Mouse (Mus musculus): ENCODE results near the gene Sardh. TPM values are rescaled to one million over a fixed set of nuclear protein-coding genes. Genes with fewer than 3 reads are reported as not detected.

Gene Sardh
- polyA plus RNA-seq, 1 experiment from 2014 or later, result 40.6 TPM

DNA sequence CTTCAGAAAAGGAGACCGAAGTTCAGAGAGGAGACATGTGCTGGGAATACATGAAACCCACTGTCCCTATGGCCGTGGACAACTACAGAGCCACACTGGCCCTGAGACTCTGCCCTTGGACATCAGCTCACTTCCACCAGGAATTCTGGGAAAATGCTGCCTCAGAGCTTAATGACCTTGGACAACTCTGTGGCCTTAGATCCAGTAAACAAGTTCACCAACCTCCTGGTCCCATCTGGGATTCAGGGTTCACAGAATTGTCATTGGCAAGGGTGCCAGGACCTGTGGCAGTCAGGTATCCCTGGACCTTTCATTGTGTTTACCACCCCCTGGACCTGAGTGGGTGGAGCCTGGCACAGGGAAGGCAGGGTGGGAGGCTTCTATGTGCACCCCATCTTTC is 32.6 kb downstream of the Sardh start:
- no peak for ATAC-seq (replicated peaks; ENCODE audit: low FRiP score)
- DNase-seq (ENCODE audit: low spot score), result no peak
- no peaks in the 10 kb centered on the region for H3K9me3 ChIP-seq (ENCODE audit: control insufficient read depth, low read length)
- H3K4me1 ChIP-seq (replicated peaks; ENCODE audit: control insufficient read depth, insufficient read depth, low read length), result peaks cover 2% of the 10 kb centered on the region; the same call in 1 of the 2 replicates
- no peak overlapping the region for H3K4me3 ChIP-seq (ENCODE audit: low read depth, low read length)
- H3K27ac ChIP-seq (ENCODE audit: low read depth, low read length), result no peak overlapping the region
- H3K27me3 ChIP-seq (replicated peaks; ENCODE audit: control insufficient read depth, insufficient read depth, low read length), result no peaks in the 10 kb centered on the region
- 55% methylated on average over 2 of the region's 2 CpGs for WGBS
- no peak overlapping the region for H3K9ac ChIP-seq (ENCODE audit: low read depth, low read length)
- no peaks in the 10 kb centered on the region for H3K36me3 ChIP-seq (ENCODE audit: control insufficient read depth, insufficient read depth, low read length)
- no peak overlapping the region for H3K4me2 ChIP-seq

DNA sequence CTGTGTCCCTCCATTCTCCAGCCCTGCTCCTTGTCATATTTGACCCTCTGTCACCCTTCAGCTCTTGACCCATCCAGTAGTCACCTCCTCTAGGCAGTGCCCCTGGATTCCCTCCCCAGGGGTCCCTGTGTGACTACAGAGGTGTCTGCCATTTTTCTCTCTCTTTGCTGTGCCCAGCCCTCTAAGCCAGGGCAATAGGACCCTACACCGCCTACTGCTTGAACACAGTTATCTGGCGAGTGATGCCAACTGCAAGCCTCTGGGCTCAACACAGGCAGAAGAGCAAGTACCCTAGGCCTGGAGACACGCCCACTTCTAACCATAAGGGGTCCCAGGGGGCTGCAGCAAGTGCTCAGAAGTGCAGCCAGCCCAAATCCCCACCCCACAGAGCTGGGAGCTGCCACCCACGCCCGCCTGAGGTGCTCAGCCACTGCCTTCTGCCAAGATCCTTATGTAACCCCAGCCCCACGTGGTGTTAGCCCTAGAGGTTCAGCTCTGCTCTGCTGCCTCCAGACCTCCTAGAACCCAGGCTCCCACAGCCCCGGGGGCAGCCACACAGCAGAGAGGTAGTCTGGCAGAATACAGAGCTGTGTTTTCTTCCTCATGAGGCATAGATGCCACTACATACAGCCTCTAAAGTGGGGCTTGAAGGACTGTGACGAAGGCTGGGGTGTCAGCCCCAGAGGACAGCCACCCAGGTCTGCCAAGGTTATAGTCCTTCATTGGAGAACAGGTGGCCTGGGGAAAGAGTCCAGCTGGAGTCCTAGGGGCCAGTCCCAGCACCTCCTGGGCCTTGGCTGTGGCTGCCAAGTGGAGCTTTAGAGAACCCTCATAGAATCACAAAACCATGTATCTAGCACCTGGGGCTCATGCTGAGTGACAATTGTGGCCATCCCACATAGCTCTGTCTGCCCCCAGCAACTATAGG is 35.9 kb downstream of the Sardh start:
- ATAC-seq (replicated peaks; ENCODE audit: low FRiP score), result no peak; the same call in 1 of the 2 replicates
- no peaks in the 10 kb centered on the region for H3K27me3 ChIP-seq (replicated peaks; ENCODE audit: control insufficient read depth, insufficient read depth, low read length)
- H3K9me3 ChIP-seq (ENCODE audit: control insufficient read depth, low read length), result no peaks in the 10 kb centered on the region
- no peak overlapping the region for H3K9ac ChIP-seq (ENCODE audit: low read depth, low read length)
- no peak for DNase-seq (ENCODE audit: low spot score)
- H3K4me2 ChIP-seq, result no peak overlapping the region
- peaks cover 3% of the 10 kb centered on the region; the same call in 1 of the 2 replicates for H3K4me1 ChIP-seq (replicated peaks; ENCODE audit: control insufficient read depth, insufficient read depth, low read length)
- no peak overlapping the region for H3K27ac ChIP-seq (ENCODE audit: low read depth, low read length)
- H3K36me3 ChIP-seq (ENCODE audit: control insufficient read depth, insufficient read depth, low read length), result no peaks in the 10 kb centered on the region
- 67% methylated on average over 8 of the region's 8 CpGs for WGBS
- H3K4me3 ChIP-seq (ENCODE audit: low read depth, low read length), result no peak overlapping the region

DNA sequence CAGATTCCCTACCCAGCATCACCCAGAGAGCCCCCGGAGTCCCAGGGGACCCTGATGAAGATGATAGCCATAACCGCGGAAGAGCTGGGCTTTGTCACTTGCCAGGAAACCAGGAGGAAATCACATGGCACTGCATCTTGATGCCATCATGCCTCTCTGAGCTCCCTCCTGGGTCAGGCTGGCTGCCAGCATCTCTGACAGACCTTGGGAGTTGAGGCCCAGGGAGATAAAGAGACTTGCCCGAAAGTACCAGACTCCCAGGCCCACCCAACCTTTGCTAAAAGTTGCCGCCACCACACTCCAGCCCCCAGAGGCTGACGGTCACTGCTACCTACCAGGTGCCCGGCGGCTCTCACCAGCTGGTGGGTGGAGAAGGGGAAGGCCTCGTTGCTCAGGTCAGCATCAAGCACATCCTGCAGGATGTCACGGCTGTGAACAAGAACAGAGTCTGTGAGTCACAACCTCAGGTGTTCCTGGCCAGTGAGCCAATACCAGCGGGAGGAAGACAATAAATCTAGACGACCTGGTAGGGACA is 37.4 kb downstream of the Sardh start:
- WGBS, result 77% methylated on average over 12 of the region's 12 CpGs
- ATAC-seq (replicated peaks; ENCODE audit: low FRiP score), result no peak
- no peak overlapping the region for H3K9ac ChIP-seq (ENCODE audit: low read depth, low read length)
- H3K4me1 ChIP-seq (replicated peaks; ENCODE audit: control insufficient read depth, insufficient read depth, low read length), result peaks cover 3% of the 10 kb centered on the region; the same call in 1 of the 2 replicates
- H3K9me3 ChIP-seq (ENCODE audit: control insufficient read depth, low read length), result no peaks in the 10 kb centered on the region
- no peak overlapping the region for H3K4me2 ChIP-seq
- H3K27me3 ChIP-seq (replicated peaks; ENCODE audit: control insufficient read depth, insufficient read depth, low read length), result no peaks in the 10 kb centered on the region
- no peak overlapping the region for H3K4me3 ChIP-seq (ENCODE audit: low read depth, low read length)
- no peaks in the 10 kb centered on the region for H3K36me3 ChIP-seq (ENCODE audit: control insufficient read depth, insufficient read depth, low read length)
- no peak overlapping the region for H3K27ac ChIP-seq (ENCODE audit: low read depth, low read length)
- DNase-seq (ENCODE audit: low spot score), result no peak

DNA sequence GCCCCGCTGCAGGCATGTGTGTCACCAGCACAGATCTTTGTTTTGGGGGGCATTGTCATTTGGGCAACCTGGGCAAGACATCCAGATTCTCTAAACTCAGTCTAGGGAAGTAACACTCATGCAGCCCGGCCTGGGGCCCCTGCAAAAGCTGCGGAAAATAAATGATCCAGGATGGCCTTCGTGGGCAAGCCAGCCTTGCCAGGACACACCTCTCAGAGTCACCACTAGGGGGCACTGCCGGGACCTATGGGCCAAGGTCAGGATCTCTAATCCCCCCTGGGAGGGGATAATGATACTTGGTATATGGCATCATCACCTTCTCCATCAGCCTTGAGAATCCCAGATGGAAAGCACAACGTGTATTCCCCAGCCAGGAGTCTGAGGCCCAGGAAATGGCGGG is 37.9 kb downstream of the Sardh start:
- Histone ChIP-seq H3K4me1 (replicated peaks; ENCODE audit: control insufficient read depth, insufficient read depth, low read length) (peaks cover 3% of the 10 kb centered on the region; the same call in 1 of the 2 replicates), H3K4me2 (no peak overlapping the region), H3K27ac (ENCODE audit: low read depth, low read length) (no peak overlapping the region), H3K4me3 (ENCODE audit: low read depth, low read length) (no peak overlapping the region), H3K9me3 (ENCODE audit: control insufficient read depth, low read length) (no peaks in the 10 kb centered on the region), H3K36me3 (ENCODE audit: control insufficient read depth, insufficient read depth, low read length) (no peaks in the 10 kb centered on the region), H3K9ac (ENCODE audit: low read depth, low read length) (no peak overlapping the region), H3K27me3 (replicated peaks; ENCODE audit: control insufficient read depth, insufficient read depth, low read length) (no peaks in the 10 kb centered on the region)
- 40% methylated on average over 7 of the region's 7 CpGs for WGBS
- DNase-seq (ENCODE audit: low spot score) (peak; percentile 47), ATAC-seq (replicated peaks; ENCODE audit: low FRiP score) (no peak)

DNA sequence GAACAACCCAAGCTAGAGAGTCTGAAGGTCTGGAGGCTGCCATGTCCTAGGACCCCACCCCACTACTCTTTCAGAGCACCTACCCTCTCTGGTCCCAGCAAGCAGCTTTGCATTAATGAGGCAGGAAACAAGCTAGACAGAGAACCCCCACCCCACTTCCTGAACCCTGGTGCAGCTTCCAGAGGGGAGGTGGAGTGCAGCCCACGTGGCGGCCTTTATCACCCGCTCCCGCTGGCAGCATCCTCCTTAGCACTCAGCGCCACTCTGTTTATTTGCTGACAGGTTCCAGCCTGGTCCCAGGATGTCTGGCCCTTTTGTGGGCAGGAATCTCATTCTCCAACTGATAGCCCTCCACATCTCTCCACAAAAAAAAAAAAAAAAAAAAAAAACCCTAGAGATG is 38.3 kb downstream of the Sardh start:
- ATAC-seq (replicated peaks; ENCODE audit: low FRiP score), result peak; percentile 54; the same call in 1 of the 2 replicates
- Histone ChIP-seq H3K4me2 (no peak overlapping the region), H3K9ac (ENCODE audit: low read depth, low read length) (no peak overlapping the region), H3K36me3 (ENCODE audit: control insufficient read depth, insufficient read depth, low read length) (no peaks in the 10 kb centered on the region; the same call in 1 of the 2 replicates), H3K9me3 (ENCODE audit: control insufficient read depth, low read length) (no peaks in the 10 kb centered on the region), H3K27me3 (replicated peaks; ENCODE audit: control insufficient read depth, insufficient read depth, low read length) (no peaks in the 10 kb centered on the region), H3K4me3 (ENCODE audit: low read depth, low read length) (no peak overlapping the region), H3K27ac (ENCODE audit: low read depth, low read length) (no peak overlapping the region; the same call in 1 of the 2 replicates), H3K4me1 (replicated peaks; ENCODE audit: control insufficient read depth, insufficient read depth, low read length) (peaks cover 3% of the 10 kb centered on the region; the same call in 1 of the 2 replicates)
- DNase-seq (ENCODE audit: low spot score), result no peak
- WGBS, result 28% methylated on average over 5 of the region's 5 CpGs

DNA sequence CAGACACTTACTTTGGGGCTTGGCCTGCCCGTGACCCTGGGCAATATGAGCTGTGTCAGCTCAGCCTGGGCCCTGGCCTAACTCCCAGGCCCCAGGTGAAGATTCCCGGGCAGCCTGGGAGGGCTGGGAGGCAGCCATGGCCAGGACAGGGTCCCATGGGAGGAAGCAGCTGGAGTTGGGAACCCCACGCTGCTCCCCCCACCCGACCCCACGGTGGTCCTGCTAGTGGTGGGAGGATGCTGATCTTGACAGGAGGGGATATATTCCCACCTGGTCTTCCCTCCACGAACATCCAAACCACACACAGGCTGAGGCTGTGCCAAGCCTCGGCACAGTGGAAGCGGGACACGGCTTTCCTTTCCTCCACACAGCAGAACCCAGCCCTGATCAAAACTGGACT is 38.8 kb downstream of the Sardh start:
- H3K27me3 ChIP-seq (replicated peaks; ENCODE audit: control insufficient read depth, insufficient read depth, low read length), result no peaks in the 10 kb centered on the region
- no peak overlapping the region for H3K4me2 ChIP-seq
- H3K9me3 ChIP-seq (ENCODE audit: control insufficient read depth, low read length), result no peaks in the 10 kb centered on the region
- 58% methylated on average over 9 of the region's 9 CpGs for WGBS
- DNase-seq (ENCODE audit: low spot score), result no peak
- H3K27ac ChIP-seq (ENCODE audit: low read depth, low read length), result peak overlapping the region; percentile 50; the same call in 1 of the 2 replicates
- H3K9ac ChIP-seq (ENCODE audit: low read depth, low read length), result no peak overlapping the region
- ATAC-seq (replicated peaks; ENCODE audit: low FRiP score), result no peak
- H3K4me1 ChIP-seq (replicated peaks; ENCODE audit: control insufficient read depth, insufficient read depth, low read length), result peaks cover 3% of the 10 kb centered on the region; the same call in 1 of the 2 replicates
- no peak overlapping the region for H3K4me3 ChIP-seq (ENCODE audit: low read depth, low read length)
- no peaks in the 10 kb centered on the region; the same call in 1 of the 2 replicates for H3K36me3 ChIP-seq (ENCODE audit: control insufficient read depth, insufficient read depth, low read length)

DNA sequence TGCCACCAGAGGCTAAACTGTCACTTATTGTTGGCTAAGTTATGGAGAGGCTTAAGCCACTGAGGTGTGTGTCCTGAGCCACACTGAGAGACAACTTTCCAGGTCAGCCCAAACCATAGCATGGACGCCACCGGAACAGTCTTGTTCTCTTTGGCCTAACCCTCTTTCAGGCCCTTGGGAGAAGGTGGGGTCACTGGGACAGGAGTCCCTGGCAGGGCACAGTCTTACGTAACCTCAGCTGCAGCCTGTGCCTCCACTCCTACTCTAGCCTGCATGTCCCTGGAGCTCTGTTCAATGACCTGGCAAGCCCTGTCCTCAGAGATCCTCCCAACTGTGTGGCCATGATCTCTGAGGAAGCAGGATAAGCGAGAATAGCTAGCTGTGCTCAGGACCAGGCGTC is 41.0 kb downstream of the Sardh start:
- H3K4me3 ChIP-seq (ENCODE audit: low read depth, low read length), result no peak overlapping the region
- no peak for DNase-seq (ENCODE audit: low spot score)

DNA sequence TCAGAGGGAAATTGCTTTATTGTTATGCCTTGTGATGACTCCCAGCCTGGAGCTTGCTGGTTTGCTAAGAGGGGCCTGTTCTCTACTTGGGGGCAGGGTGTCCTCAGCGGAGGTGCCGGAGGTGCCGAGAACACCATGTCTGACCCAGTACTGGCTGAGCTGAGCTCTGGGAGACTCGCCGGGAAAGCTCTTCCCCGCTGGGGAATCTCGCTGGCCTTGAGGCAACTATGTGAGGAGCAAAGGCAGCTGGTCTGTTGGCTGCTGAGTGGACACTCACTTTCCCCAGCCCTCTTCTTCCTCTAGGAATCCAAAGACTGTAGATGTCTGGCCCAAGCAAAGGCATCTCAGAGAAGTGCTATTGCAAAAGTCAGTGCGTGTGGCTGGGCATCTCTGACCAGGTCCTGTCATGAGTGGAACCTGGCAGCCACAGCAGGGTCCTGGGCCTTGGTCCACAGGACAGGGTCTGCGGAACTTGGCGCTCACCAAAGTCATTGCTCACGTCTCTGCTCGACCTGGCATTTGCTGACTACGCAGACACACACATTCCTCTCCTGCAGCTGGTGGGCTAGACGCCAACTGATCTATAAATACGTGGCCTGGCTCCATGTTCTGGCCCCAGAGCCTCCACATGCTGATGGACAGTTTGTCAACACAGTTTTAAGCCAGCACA is 41.9 kb downstream of the Sardh start:
- Histone ChIP-seq H3K9ac (ENCODE audit: low read depth, low read length) (no peak overlapping the region), H3K9me3 (ENCODE audit: control insufficient read depth, low read length) (no peaks in the 10 kb centered on the region), H3K27me3 (replicated peaks; ENCODE audit: control insufficient read depth, insufficient read depth, low read length) (no peaks in the 10 kb centered on the region), H3K4me3 (ENCODE audit: low read depth, low read length) (no peak overlapping the region), H3K36me3 (ENCODE audit: control insufficient read depth, insufficient read depth, low read length) (no peaks in the 10 kb centered on the region; the same call in 1 of the 2 replicates), H3K4me1 (replicated peaks; ENCODE audit: control insufficient read depth, insufficient read depth, low read length) (peaks cover 3% of the 10 kb centered on the region; the same call in 1 of the 2 replicates), H3K27ac (ENCODE audit: low read depth, low read length) (no peak overlapping the region), H3K4me2 (no peak overlapping the region)
- DNase-seq (ENCODE audit: low spot score), result no peak
- 75% methylated on average over 15 of the region's 15 CpGs for WGBS
- ATAC-seq (replicated peaks; ENCODE audit: low FRiP score), result no peak

More for the DNA sequence above, 41.0 kb downstream of the Sardh start:
- WGBS, result 83% methylated on average over 5 of the region's 5 CpGs
- Histone ChIP-seq H3K27me3 (replicated peaks; ENCODE audit: control insufficient read depth, insufficient read depth, low read length) (no peaks in the 10 kb centered on the region), H3K36me3 (ENCODE audit: control insufficient read depth, insufficient read depth, low read length) (no peaks in the 10 kb centered on the region; the same call in 1 of the 2 replicates), H3K27ac (ENCODE audit: low read depth, low read length) (no peak overlapping the region), H3K4me1 (replicated peaks; ENCODE audit: control insufficient read depth, insufficient read depth, low read length) (peaks cover 3% of the 10 kb centered on the region; the same call in 1 of the 2 replicates), H3K4me2 (no peak overlapping the region), H3K9ac (ENCODE audit: low read depth, low read length) (no peak overlapping the region), H3K9me3 (ENCODE audit: control insufficient read depth, low read length) (no peaks in the 10 kb centered on the region)
- ATAC-seq (replicated peaks; ENCODE audit: low FRiP score), result no peak
